Mouse (Mus musculus) WW6 (cell line): ENCODE data around the gene Atp12a.
A peak's percentile ranks its signal among the peaks of the same experiment; 100 is the strongest.

Source experiments
- DNase-seq: peaks from one replicate; pipeline ENCODE4 v3.0.0-alpha.2; 2013; ENCODE audit warnings: low read depth, low spot score

Gene Atp12a

DNA sequence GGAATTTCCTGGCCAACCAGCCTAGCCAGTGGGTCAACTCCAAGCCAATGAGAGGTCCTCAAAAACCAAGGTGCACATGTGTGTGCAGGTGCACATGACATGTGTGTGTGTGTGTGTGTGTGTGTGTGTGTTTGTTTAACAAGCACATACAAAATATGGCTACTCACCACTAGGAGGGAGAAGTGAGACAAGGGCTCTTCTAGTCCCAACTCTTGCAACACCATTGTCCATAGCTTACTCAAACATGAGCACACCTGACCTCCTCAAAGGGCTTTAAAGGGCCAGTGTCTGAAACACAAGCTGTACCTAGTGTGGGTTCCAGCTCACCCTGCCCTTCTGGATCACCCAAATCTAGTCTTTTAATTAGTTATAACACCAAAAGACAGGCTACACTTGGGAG is 12.9 kb downstream of the Atp12a start:
- DNase-seq, result no peak

DNA sequence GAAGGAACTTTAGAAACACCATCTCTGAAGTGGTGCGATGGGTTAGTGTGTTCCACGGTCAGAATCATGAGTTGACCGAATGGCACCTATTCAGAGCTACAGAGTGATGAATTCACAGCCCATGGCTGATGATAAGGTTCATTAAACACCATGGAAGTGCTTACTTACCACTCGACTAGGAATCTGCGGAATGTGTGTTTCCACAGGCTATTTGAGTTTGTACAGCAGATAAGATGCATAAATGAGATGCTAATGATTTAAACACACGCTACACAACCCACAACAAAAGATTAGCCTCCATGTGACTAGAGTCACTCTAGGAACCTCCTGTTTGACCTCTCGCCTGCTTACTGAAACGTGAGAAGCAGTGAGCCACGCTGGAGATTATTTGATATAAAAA is 14.5 kb downstream of the Atp12a start:
- no peak for DNase-seq

DNA sequence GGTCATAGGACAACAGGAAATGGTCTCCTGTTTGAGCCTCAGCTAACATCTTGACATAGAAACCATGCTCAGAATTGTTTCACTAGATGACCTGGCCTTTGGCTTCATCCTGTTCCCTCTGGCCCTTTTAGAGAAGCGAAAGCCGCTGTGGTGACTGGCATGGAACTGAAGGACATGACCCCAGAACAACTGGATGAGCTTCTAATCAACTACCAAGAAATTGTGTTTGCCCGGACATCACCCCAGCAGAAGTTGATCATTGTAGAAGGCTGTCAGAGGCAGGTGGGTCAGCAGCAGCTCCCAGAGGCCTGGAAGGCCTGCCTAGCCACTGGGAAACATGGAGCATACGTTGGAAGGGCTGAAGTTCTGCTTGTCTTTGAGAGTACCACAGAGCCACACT is 17.5 kb downstream of the Atp12a start:
- no peak for DNase-seq

DNA sequence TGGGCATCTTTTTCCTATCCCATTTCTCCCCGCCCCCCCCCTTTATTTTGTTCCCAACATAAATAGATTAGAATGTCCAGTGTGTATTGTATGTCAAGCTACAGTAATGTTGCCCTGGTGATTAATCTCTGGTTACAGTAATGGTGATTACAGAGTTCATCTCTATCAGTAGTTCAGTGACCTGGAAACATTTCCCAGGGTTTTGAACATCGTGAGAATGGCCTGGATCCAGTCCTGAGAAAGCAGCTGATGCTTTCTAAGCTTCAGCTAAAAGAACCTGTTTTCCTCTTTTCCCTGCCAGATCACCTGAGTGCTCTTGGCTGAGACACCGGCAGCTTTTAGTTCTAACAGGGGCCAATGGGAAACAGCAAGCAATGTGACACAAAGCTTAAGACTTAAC is 25.4 kb downstream of the Atp12a start:
- DNase-seq, result no peak

DNA sequence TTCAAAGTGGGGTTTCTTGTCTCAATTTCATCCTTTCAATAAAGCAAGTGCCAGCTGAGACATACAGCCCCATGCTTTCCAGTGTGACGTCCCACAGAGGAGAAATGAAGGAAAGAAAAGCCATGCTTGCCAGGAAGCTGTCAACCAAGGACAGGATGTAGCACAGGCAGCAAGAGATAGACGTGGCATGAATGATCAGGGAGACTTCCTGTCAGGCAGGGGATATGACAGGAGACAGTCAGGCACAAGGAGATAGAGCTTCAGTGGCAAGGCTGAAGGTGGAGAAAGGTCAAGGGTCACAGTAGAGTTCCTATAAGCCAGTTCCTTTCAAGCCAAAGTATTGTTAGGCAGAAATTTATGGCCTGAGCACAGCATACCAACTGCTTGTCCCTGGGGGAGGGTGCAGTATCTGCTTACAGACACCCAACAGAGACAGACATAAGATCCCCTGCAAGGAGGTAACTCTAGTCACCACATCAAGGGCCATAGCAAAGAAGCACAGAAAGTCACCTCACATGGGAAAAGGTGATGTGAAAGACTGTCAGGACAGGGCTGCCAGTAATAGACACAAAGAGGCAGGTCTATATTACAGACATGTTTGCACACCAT is 28.9 kb downstream of the Atp12a start:
- DNase-seq, result no peak

DNA sequence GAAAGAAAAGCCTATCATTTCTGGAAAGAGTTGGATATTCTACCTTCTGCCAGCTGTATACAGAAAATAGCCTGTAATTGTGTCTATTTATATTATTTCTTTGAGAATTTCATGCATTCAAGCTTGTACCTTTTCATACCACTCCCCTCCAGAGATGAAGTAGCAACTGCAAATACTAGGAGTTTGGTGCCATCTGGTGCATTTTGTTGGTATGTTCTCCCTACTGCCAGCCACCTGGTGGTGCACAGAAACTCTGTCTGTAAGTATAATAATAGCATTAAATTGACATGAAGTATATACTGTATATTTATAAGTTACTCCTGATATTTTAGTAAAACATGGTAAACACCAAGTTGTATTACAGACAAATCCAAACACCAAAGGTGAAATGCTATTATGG is 33.1 kb downstream of the Atp12a start:
- DNase-seq, result no peak

DNA sequence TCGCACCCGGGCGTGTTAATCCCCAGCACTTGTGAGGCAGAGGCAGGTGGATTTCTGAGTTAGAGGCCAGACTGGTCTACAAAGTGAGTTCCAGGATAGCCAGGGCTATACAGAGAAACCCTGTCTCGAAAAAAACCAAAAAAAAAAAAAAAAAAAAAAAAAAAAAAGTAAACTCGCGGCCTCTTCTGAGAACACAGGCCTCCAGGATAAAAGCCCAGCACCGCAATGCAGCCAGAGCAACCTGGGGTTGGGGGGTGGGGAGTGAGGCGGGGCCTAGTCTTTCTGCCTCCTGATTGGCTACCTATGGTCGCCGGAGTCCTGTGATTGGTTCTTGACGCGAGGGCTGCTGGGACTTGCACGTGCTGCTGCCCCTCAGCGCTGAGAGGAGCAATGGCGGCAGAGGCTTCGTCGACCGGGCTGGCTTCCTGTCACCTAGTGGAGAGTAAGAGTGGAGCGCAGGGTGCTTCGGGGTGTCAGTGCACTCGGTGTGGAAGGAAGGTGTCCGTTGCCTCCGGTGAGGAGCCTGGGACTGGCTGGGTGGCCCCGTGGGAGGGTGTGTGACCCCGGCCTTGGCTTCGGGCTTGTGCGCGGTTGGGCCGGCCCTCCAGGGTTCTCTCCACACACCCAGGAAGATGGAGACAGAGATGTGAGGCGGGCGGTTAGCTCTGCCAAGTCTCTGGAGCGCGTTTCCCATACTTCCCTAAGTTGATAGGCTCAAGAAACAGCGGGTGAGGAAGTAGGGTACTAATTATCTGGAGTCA is 37.6 kb downstream of the Atp12a start, which contains the start of gene Rnf17:
Rnf17 (plus strand) TSS at position 271 of the 761 bp plus-strand sequence.
- DNase-seq, result peak; percentile 63

DNA sequence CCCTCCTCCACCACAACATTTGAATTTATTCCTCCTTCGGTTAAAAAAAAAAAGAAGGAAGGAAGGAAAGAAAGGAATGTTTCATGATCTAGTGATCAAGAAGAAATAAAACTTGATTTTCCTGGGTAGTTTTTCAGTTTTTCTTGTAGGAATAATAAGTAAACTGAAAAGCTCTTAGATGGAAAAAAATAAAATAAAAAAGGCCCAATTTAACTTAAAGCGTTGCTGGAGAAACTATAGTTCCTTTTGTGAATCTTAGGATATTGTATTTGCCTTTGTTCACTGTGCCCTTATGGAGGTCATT is 38.2 kb downstream of the Atp12a start:
- no peak for DNase-seq
